In the genomic region with DNA sequence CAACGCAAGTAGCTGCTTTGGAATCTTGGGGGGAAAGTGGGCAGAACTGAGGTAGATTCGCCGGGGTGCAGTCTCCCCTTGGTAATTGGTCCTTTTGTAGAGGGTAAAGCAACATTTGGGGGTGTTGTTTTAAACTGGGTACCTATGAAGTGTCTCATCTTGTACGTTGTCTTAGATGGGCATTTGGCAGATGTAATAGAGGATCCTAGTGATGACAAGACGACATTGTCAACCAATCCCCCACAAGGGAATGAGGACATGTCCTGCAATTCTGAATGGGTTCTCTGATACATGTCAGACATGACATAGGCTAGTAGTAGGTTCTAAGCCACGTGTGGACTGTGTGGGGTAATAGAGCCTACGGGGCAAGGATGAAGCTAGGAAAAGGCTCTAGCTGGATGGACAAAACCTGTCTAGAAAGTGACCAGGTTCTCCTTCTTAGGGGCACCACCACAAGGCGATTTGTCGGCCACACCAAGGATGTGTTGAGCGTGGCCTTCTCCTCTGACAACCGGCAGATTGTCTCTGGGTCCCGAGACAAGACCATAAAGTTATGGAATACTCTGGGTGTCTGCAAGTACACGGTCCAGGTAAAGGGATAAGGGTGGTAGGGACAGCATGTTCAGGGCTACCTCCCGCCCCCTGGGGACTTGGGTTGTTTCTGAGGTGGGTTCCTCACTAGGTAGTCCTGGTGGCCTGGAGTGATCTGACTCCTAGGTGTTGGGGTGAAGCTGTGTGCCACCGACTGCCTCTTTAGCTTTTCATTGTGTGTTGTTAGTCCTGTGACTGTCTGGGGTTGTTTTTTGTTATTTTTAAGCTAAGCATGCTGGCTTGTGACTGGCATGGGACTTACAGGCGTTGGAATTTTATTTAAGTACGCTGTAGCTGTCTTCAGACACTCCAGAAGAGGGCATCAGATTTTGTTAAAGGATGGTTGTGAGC, we compare ENCODE assay signal across 10 mouse cellular contexts. TPM values are rescaled to one million over a fixed set of nuclear protein-coding genes. Genes with fewer than 3 reads are reported as not detected.
DNase-seq lines count a peak whose midpoint lies in the region; ATAC-seq lines count a peak whose summit lies in the region.
"Had no signal": no experiment of that assay in that cellular context is flagged by ENCODE, and none has a peak within 500 bp of the region (broad histone marks: within the 10 kb centered on the region; RNA-seq: fewer than 3 reads in every experiment).

No protein-coding gene starts in this region.

- peaks cover 35% of the 10 kb centered on the region for H3K4me1 ChIP-seq in lung, embryonic 15.5 days
- peaks cover 7% of the 10 kb centered on the region for H3K4me1 ChIP-seq in forebrain, embryonic 11.5 days (replicated peaks; ENCODE audit: control insufficient read depth, insufficient read depth, low read length)
- peaks cover 12% of the 10 kb centered on the region for H3K4me1 ChIP-seq in limb, embryonic 11.5 days (ENCODE audit: control insufficient read depth, insufficient read depth, low read length)
- peaks cover 46% of the 10 kb centered on the region for H3K4me1 ChIP-seq in neural tube, embryonic 15.5 days

- peak overlapping the region; percentile 76 for H3K4me2 ChIP-seq in lung, embryonic 15.5 days
- peak overlapping the region; percentile 91 for H3K4me2 ChIP-seq in forebrain, embryonic 11.5 days (ENCODE audit: low read depth, low read length, severe bottlenecking)
- H3K4me2 ChIP-seq in limb, embryonic 11.5 days (ENCODE audit: low read depth, severe bottlenecking): peak overlapping the region; percentile 79
- peak overlapping the region; percentile 92 for H3K4me2 ChIP-seq in neural tube, embryonic 15.5 days

- no peak for ATAC-seq in lung, embryonic 15.5 days (ENCODE audit: borderline replicate concordance, extremely low read depth, low FRiP score, low TSS enrichment)
- ATAC-seq in forebrain, embryonic 11.5 days (replicated peaks; ENCODE audit: low FRiP score): no peak
- no peak for ATAC-seq in limb, embryonic 11.5 days (ENCODE audit: insufficient number of reproducible peaks, low FRiP score, low TSS enrichment, low read depth)
- ATAC-seq in neural tube, embryonic 15.5 days (ENCODE audit: low FRiP score): no peak

- no peak overlapping the region for H3K27ac ChIP-seq in lung, embryonic 15.5 days
- no peak overlapping the region for H3K27ac ChIP-seq in forebrain, embryonic 11.5 days (ENCODE audit: low read depth, low read length)
- H3K27ac ChIP-seq in limb, embryonic 11.5 days (replicated peaks; ENCODE audit: low read depth, low read length): no peak overlapping the region
- H3K27ac ChIP-seq in neural tube, embryonic 15.5 days (replicated peaks): no peak overlapping the region

- WGBS in lung, embryonic 15.5 days: 60% methylated on average over 17 of the region's 17 CpGs
- WGBS in forebrain, embryonic 11.5 days: 80% methylated on average over 17 of the region's 17 CpGs
- 75% methylated on average over 17 of the region's 17 CpGs for WGBS in limb, embryonic 11.5 days
- WGBS in neural tube, embryonic 15.5 days: 80% methylated on average over 17 of the region's 17 CpGs

- peak overlapping the region; percentile 77 for H3K9ac ChIP-seq in lung, embryonic 15.5 days
- H3K9ac ChIP-seq in forebrain, embryonic 11.5 days (ENCODE audit: low read length): peak overlapping the region; percentile 94
- H3K9ac ChIP-seq in limb, embryonic 11.5 days (ENCODE audit: low read length): peak overlapping the region; percentile 94
- peak overlapping the region; percentile 82 for H3K9ac ChIP-seq in neural tube, embryonic 15.5 days (replicated peaks)

- H3K9me3 ChIP-seq in lung, embryonic 15.5 days: no peaks in the 10 kb centered on the region
- no peaks in the 10 kb centered on the region for H3K9me3 ChIP-seq in forebrain, embryonic 11.5 days (ENCODE audit: control insufficient read depth, low read length)
- H3K9me3 ChIP-seq in limb, embryonic 11.5 days (ENCODE audit: control insufficient read depth, low read length): no peaks in the 10 kb centered on the region
- no peaks in the 10 kb centered on the region for H3K9me3 ChIP-seq in neural tube, embryonic 15.5 days (replicated peaks)

- H3K27me3 ChIP-seq in lung, embryonic 15.5 days: no peaks in the 10 kb centered on the region
- no peaks in the 10 kb centered on the region for H3K27me3 ChIP-seq in forebrain, embryonic 11.5 days (ENCODE audit: control insufficient read depth, insufficient read depth, low read length)
- no peaks in the 10 kb centered on the region for H3K27me3 ChIP-seq in limb, embryonic 11.5 days (ENCODE audit: control insufficient read depth, insufficient read depth, low read length)
- no peaks in the 10 kb centered on the region for H3K27me3 ChIP-seq in neural tube, embryonic 15.5 days (replicated peaks)

- intact Hi-C loops in left cerebral cortex, postnatal 4 days (cut with DNase I): no loop called here

- peaks cover 57% of the 10 kb centered on the region for H3K36me3 ChIP-seq in lung, embryonic 15.5 days
- H3K36me3 ChIP-seq in forebrain, embryonic 11.5 days (ENCODE audit: control insufficient read depth, insufficient read depth, low read length): peaks cover 36% of the 10 kb centered on the region
- H3K36me3 ChIP-seq in limb, embryonic 11.5 days (ENCODE audit: control insufficient read depth, insufficient read depth, low read length): peaks cover 30% of the 10 kb centered on the region
- peaks cover 57% of the 10 kb centered on the region for H3K36me3 ChIP-seq in neural tube, embryonic 15.5 days

- peak overlapping the region; percentile 76 for H3K4me3 ChIP-seq in lung, embryonic 15.5 days
- H3K4me3 ChIP-seq in forebrain, embryonic 11.5 days (ENCODE audit: low read depth, low read length): peak overlapping the region; percentile 87
- H3K4me3 ChIP-seq in limb, embryonic 11.5 days (ENCODE audit: low read depth, low read length): peak overlapping the region; percentile 89
- H3K4me3 ChIP-seq in neural tube, embryonic 15.5 days (replicated peaks): peak overlapping the region; percentile 76

- DNase-seq in lung, postnatal 14 days: no peak
- no peak for DNase-seq in forebrain, embryonic 11.5 days (ENCODE audit: low spot score)
- DNase-seq in limb, embryonic 11.5 days (ENCODE audit: low spot score): no peak
- no peak for DNase-seq in gastrocnemius, postnatal 4 days (ENCODE audit: low spot score in 2 of 2)
- no peak for DNase-seq in left cerebral cortex, postnatal 4 days
- no peak for DNase-seq in right cerebral cortex, adult 2 months (ENCODE audit: low spot score in 2 of 2)
- DNase-seq: adrenal gland, postnatal 25 days; right cerebral cortex, postnatal 14 days had no signal

RNA-seq across cellular contexts. Expression of gene Rack1, which starts 2.0 kb away (rescaled TPM):
- 699 and 713 TPM in 2 replicates for polyA plus RNA-seq in lung, embryonic 15.5 days (2015; fragmentation: Nextera tagmentation; extraction: Ambion mirVana)
- polyA plus RNA-seq in forebrain, embryonic 11.5 days (2014; fragmentation: Nextera tagmentation; extraction: Ambion mirVana): 648 and 653 TPM in 2 replicates
- polyA plus RNA-seq in limb, embryonic 11.5 days (2014; fragmentation: Nextera tagmentation; extraction: Ambion mirVana): 805 and 864 TPM in 2 replicates
- polyA plus RNA-seq in neural tube, embryonic 15.5 days (2015; fragmentation: Nextera tagmentation; extraction: Ambion mirVana): 351 and 459 TPM in 2 replicates
- 100 to 1,000 TPM; 692 to 818 TPM for total RNA-seq in gastrocnemius, postnatal 4 days (2021)
- total RNA-seq in left cerebral cortex, postnatal 4 days (2021): 100 to 1,000 TPM; 486 to 572 TPM

RNA-seq across cellular contexts. Expression of gene Trim41, which starts 15.1 kb away (rescaled TPM):
- polyA plus RNA-seq in lung, embryonic 15.5 days (2015; fragmentation: Nextera tagmentation; extraction: Ambion mirVana): 5.4 and 5.7 TPM in 2 replicates
- 4.5 and 5.6 TPM in 2 replicates for polyA plus RNA-seq in forebrain, embryonic 11.5 days (2014; fragmentation: Nextera tagmentation; extraction: Ambion mirVana)
- polyA plus RNA-seq in limb, embryonic 11.5 days (2014; fragmentation: Nextera tagmentation; extraction: Ambion mirVana): 5.7 TPM in 2 replicates
- 6.4 and 7.3 TPM in 2 replicates for polyA plus RNA-seq in neural tube, embryonic 15.5 days (2015; fragmentation: Nextera tagmentation; extraction: Ambion mirVana)
- 10 to 100 TPM; 26.4 to 30.1 TPM for total RNA-seq in gastrocnemius, postnatal 4 days (2021)
- 10 to 100 TPM; 53.6 to 54.3 TPM for total RNA-seq in left cerebral cortex, postnatal 4 days (2021)

RNA-seq across cellular contexts. Expression of gene Trim7, which starts 23.8 kb away (rescaled TPM):
- 0.54 and 1.1 TPM in 2 replicates for polyA plus RNA-seq in lung, embryonic 15.5 days (2015; fragmentation: Nextera tagmentation; extraction: Ambion mirVana)
- 0.51 and 2.1 TPM in 2 replicates for polyA plus RNA-seq in forebrain, embryonic 11.5 days (2014; fragmentation: Nextera tagmentation; extraction: Ambion mirVana)
- polyA plus RNA-seq in limb, embryonic 11.5 days (2014; fragmentation: Nextera tagmentation; extraction: Ambion mirVana): 0.25 and 0.41 TPM in 2 replicates
- polyA plus RNA-seq in neural tube, embryonic 15.5 days (2015; fragmentation: Nextera tagmentation; extraction: Ambion mirVana): 2.1 and 2.6 TPM in 2 replicates
- total RNA-seq in gastrocnemius, postnatal 4 days (2021): 10 to 100 TPM; 46.3 to 63.6 TPM
- total RNA-seq in left cerebral cortex, postnatal 4 days (2021): 10 to 100 TPM in 1 of 2 experiments, 1 to 10 TPM in 1; 9.4 to 12.4 TPM

RNA-seq across cellular contexts. Expression of gene Gm12184, which starts 24.4 kb away (rescaled TPM):
- polyA plus RNA-seq in lung, embryonic 15.5 days (2015; fragmentation: Nextera tagmentation; extraction: Ambion mirVana): 3.0 and 8.2 TPM in 2 replicates
- 12.3 and 12.7 TPM in 2 replicates for polyA plus RNA-seq in forebrain, embryonic 11.5 days (2014; fragmentation: Nextera tagmentation; extraction: Ambion mirVana)
- polyA plus RNA-seq in limb, embryonic 11.5 days (2014; fragmentation: Nextera tagmentation; extraction: Ambion mirVana): 9.4 and 13.5 TPM in 2 replicates
- polyA plus RNA-seq in neural tube, embryonic 15.5 days (2015; fragmentation: Nextera tagmentation; extraction: Ambion mirVana): 2.9 and 3.3 TPM in 2 replicates
- total RNA-seq in gastrocnemius, postnatal 4 days (2021): 1 to 10 TPM; 1.9 to 4.9 TPM
- 1 to 10 TPM in 1 of 2 experiments, under 1 TPM in 1; 0.89 to 2.4 TPM for total RNA-seq in left cerebral cortex, postnatal 4 days (2021)
